In genomic region chr5:135180796-135181195, GRCm38 (mm10) we compare ENCODE assay signal across 20 mouse cellular contexts.
"Had no signal": no experiment of that assay in that cellular context is flagged by ENCODE, and none has a peak within 500 bp of the region (broad histone marks: within the 10 kb centered on the region; RNA-seq: fewer than 3 reads in every experiment).

No protein-coding gene starts in this region.

- H3K4me3 ChIP-seq: kidney, embryonic 15.5 days; limb, embryonic 12.5 days; limb, embryonic 15.5 days; megakaryocyte, embryonic 14.5 days; midbrain, embryonic 10.5 days; midbrain, embryonic 13.5 days; myocyte; neural tube, embryonic 13.5 days; stomach, embryonic 15.5 days had no signal

- H3K4me1 ChIP-seq: limb, embryonic 12.5 days; limb, embryonic 15.5 days; midbrain, embryonic 13.5 days had no signal

- H3K9me3 ChIP-seq: kidney, embryonic 15.5 days; limb, embryonic 12.5 days; limb, embryonic 15.5 days; megakaryocyte, embryonic 14.5 days; stomach, embryonic 15.5 days had no signal

- DNase-seq: kidney, adult 8-10 months; kidney, postnatal 10 days; kidney, postnatal 36 days; layer of hippocampus, adult 9-11 months; left cerebral cortex, postnatal 4 days; liver, postnatal 0 days; lung, embryonic 14.5 days; retina, postnatal 1 day; right cerebral cortex, postnatal 25 days; spleen, adult 18-20 months; thymus, postnatal 25 days had no signal

- H3K27me3 ChIP-seq: kidney, embryonic 15.5 days; limb, embryonic 12.5 days; limb, embryonic 15.5 days; megakaryocyte, embryonic 14.5 days; midbrain, embryonic 13.5 days; neural tube, embryonic 13.5 days; stomach, embryonic 15.5 days had no signal
